Mouse (Mus musculus) heart, embryonic 16.5 days (tissue): Measurements from ENCODE around the gene Zfp831. TPM values are rescaled to one million over a fixed set of nuclear protein-coding genes. Genes with fewer than 3 reads are reported as not detected.

Experiments
- ATAC-seq: fragments of 200-750 bp; cut with Nextera tagmentation; replicated peaks from 2 replicates; pipeline ENCODE4 v1.8.0; 2017; ENCODE audit warnings: moderate number of reproducible peaks; ENCODE audit not compliant: insufficient read depth, low FRiP score; ENCODE audit errors: extremely low read depth
- H3K27ac ChIP-seq: fragments of 300-500 bp; sonication (generic); 2 replicates; pipeline ENCODE4 v1.5.1; 2014; ENCODE audit warnings: mild to moderate bottlenecking, low read length, control low read depth, moderate library complexity
- H3K27me3 ChIP-seq: fragments of 300-500 bp; sonication (generic); 2 replicates; pipeline ENCODE4 v1.6.1; 2014; ENCODE audit warnings: low read length, mixed read lengths; ENCODE audit not compliant: control insufficient read depth, insufficient read depth
- H3K36me3 ChIP-seq: fragments of 300-500 bp; sonication (generic); 2 replicates; pipeline ENCODE4 v1.6.1; 2014; ENCODE audit not compliant: control insufficient read depth, insufficient read depth
- H3K4me1 ChIP-seq: fragments of 300-500 bp; sonication (generic); 2 replicates; pipeline ENCODE4 v1.6.1; 2014; ENCODE audit warnings: low read length, mixed read lengths; ENCODE audit not compliant: control insufficient read depth, insufficient read depth
- H3K4me2 ChIP-seq: fragments of 300-500 bp; sonication (generic); 2 replicates; pipeline ENCODE4 v1.6.1; 2014; ENCODE audit warnings: low read depth, mild to moderate bottlenecking, control low read depth, low read length
- H3K4me3 ChIP-seq: fragments of 300-500 bp; sonication (generic); 2 replicates; pipeline ENCODE4 v1.5.1; 2014; ENCODE audit warnings: mild to moderate bottlenecking, control low read depth, low read length
- H3K9ac ChIP-seq: fragments of 300-500 bp; sonication (generic); 2 replicates; pipeline ENCODE4 v1.6.1; 2014; ENCODE audit warnings: low read length, control low read depth
- H3K9me3 ChIP-seq: fragments of 300-500 bp; sonication (generic); replicated peaks from 2 replicates; pipeline ENCODE4 v1.6.1; 2016; ENCODE audit warnings: low read length; ENCODE audit not compliant: control insufficient read depth
- WGBS: fragments of 180-500 bp; shearing (Covaris S2); extraction: QIAGEN DNeasy Blood & Tissue Kit; methylation state at CpG from one replicate; pipeline ENCODE4 v1.1.7; 2014; 5-methylcytosine and 5-hydroxymethylcytosine counted together
- polyA plus RNA-seq: library from polyadenylated mRNA; unstranded; fragments of >200 nt; fragmentation: Nextera tagmentation; extraction: Ambion mirVana; gene quantifications from 2 replicates; pipeline ENCODE4 v1.2.1, GENCODE M21; 2015

Gene Zfp831
- polyA plus RNA-seq, 1 experiment from 2014 or later = 0.04 TPM

- Histone ChIP-seq H3K27ac (0 out of 2 replicates have a peak overlapping the region, but pooled peaks have one; percentile 24), H3K4me3 (no peak overlapping the region), H3K36me3 (no peaks in the 10 kb centered on the region), H3K4me2 (no peak overlapping the region), H3K9me3 (no peaks in the 10 kb centered on the region), H3K27me3 (no peaks in the 10 kb centered on the region), H3K4me1 (peaks cover 4% of the 10 kb centered on the region), H3K9ac (no peak overlapping the region)
- 81% methylated on average over 1 of the region's 1 CpGs for WGBS
- no peak for ATAC-seq
Observed at GRCm38 (mm10) chr2:174605020-174605419, 38.3 kb upstream of the Zfp831 start.

DNA sequence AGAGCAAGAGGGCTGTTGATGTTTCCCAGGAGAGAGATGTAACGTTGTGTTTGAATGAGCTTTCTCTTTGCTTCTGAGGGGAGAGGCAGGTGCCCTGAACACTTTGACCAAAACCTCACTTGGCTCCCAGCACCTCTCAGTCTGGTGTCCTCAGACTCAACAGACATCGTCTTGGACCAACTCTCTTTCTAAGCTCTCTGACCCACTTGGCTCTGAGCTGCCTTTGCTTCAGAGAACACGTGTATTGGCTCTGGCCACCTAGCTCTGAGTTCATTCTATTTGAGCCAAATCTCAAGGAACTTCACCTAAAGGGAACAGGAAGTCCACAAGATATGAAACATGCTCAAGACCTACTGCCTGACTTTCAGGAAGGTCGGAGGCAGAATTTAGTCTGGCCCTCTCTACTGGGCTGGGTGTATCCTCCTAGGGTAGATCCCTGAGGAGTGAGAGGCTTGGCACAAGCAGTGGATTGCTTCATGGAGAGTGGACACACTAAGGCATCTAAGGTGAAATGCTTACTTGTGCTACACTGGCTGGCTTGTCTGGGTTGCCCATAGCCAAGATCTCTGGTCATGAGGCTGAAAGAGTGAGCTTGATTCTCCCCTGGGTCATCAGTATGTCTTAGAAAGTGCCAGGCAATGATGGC, 37.8 kb upstream of the Zfp831 start:
- no peaks in the 10 kb centered on the region for H3K9me3 ChIP-seq
- H3K27ac ChIP-seq = peak overlapping the region; percentile 63
- no peak overlapping the region for H3K9ac ChIP-seq
- no peaks in the 10 kb centered on the region for H3K36me3 ChIP-seq
- H3K27me3 ChIP-seq = no peaks in the 10 kb centered on the region
- no peak overlapping the region for H3K4me2 ChIP-seq
- H3K4me1 ChIP-seq = peaks cover 3% of the 10 kb centered on the region; the same call in 1 of the 2 replicates
- 70% methylated on average over 4 of the region's 4 CpGs for WGBS
- no peak overlapping the region for H3K4me3 ChIP-seq
- ATAC-seq = no peak

GRCm38 (mm10) chr2:174606376-174606775, 37.0 kb upstream of the Zfp831 start:
- WGBS = 65% methylated on average over 5 of the region's 5 CpGs
- no peak for ATAC-seq
- Histone ChIP-seq H3K27ac (peak overlapping the region; percentile 63), H3K9ac (no peak overlapping the region), H3K27me3 (no peaks in the 10 kb centered on the region), H3K4me3 (no peak overlapping the region), H3K9me3 (no peaks in the 10 kb centered on the region), H3K4me2 (no peak overlapping the region), H3K36me3 (no peaks in the 10 kb centered on the region), H3K4me1 (peaks cover 3% of the 10 kb centered on the region; the same call in 1 of the 2 replicates)

DNA sequence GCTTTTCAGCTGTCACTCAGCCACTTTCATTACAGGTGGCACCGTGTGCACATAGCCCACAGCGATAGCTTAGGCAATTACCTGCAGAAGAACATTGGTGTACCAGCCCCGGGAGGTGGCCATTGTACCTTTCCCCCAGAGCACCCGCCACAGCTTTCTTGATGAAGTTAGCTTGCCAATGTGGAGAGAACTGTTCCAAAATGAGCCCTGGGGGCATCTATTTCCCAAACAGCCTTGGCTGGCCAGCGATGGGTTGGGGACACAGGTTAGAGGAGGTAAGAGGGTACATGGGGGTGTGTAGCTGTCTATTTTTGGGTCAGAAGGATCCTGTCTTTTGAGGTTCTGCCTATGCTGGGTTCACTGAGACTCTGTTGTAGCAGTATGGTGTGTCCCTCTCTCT, 33.4 kb upstream of the Zfp831 start:
- ATAC-seq = no peak
- H3K27me3 ChIP-seq = no peaks in the 10 kb centered on the region
- H3K4me2 ChIP-seq = no peak overlapping the region
- H3K4me3 ChIP-seq = no peak overlapping the region
- H3K9me3 ChIP-seq = no peaks in the 10 kb centered on the region
- H3K36me3 ChIP-seq = no peaks in the 10 kb centered on the region
- no peaks in the 10 kb centered on the region for H3K4me1 ChIP-seq
- no peak overlapping the region for H3K27ac ChIP-seq
- WGBS = 81% methylated on average over 5 of the region's 5 CpGs
- H3K9ac ChIP-seq = no peak overlapping the region

GRCm38 (mm10) chr2:174612386-174613063, 30.8 kb upstream of the Zfp831 start:
- no peaks in the 10 kb centered on the region for H3K36me3 ChIP-seq
- no peak overlapping the region for H3K4me2 ChIP-seq
- H3K27ac ChIP-seq = no peak overlapping the region
- H3K9ac ChIP-seq = no peak overlapping the region
- no peaks in the 10 kb centered on the region for H3K4me1 ChIP-seq
- H3K9me3 ChIP-seq = no peaks in the 10 kb centered on the region
- ATAC-seq = no peak
- no peak overlapping the region for H3K4me3 ChIP-seq
- WGBS = 37% methylated on average over 2 of the region's 2 CpGs
- H3K27me3 ChIP-seq = no peaks in the 10 kb centered on the region

DNA sequence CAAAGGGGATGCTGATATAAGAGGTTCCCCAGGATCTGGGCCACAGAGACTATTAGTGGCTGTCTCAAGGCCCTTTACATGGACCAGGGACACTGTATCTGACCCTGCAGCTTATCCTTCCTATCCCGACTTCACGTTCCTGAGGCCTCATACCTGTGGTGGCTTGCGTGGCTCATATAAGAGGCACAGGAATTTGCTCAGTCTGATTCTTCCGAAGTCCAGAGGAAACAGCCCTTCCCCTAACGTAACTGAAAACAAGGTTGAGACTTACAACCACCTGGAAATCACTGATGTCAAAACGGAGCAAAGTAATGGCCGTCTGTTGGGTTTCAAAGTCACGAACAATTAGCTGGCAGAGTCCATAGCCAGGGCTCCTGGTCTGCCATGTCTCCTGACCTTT, 30.1 kb upstream of the Zfp831 start:
- no peak overlapping the region for H3K9ac ChIP-seq

GRCm38 (mm10) chr2:174613921-174614441, 29.4 kb upstream of the Zfp831 start:
- Histone ChIP-seq H3K9me3 (no peaks in the 10 kb centered on the region), H3K27ac (no peak overlapping the region), H3K27me3 (no peaks in the 10 kb centered on the region), H3K4me2 (no peak overlapping the region), H3K4me3 (no peak overlapping the region), H3K4me1 (no peaks in the 10 kb centered on the region), H3K9ac (no peak overlapping the region), H3K36me3 (no peaks in the 10 kb centered on the region)
- 0 out of 2 replicates have a peak, but pooled peaks have one; percentile 23 for ATAC-seq
- 55% methylated on average over 11 of the region's 11 CpGs for WGBS

More for the DNA sequence above, 30.1 kb upstream of the Zfp831 start:
- no peak for ATAC-seq
- 78% methylated on average over 8 of the region's 8 CpGs for WGBS
- Histone ChIP-seq H3K27me3 (no peaks in the 10 kb centered on the region), H3K36me3 (no peaks in the 10 kb centered on the region), H3K4me1 (no peaks in the 10 kb centered on the region), H3K27ac (no peak overlapping the region), H3K9me3 (no peaks in the 10 kb centered on the region), H3K4me3 (no peak overlapping the region), H3K4me2 (no peak overlapping the region)

GRCm38 (mm10) chr2:174621881-174622280, 21.5 kb upstream of the Zfp831 start:
- H3K4me3 ChIP-seq = no peak overlapping the region
- no peak overlapping the region for H3K27ac ChIP-seq
- no peaks in the 10 kb centered on the region for H3K27me3 ChIP-seq
- no peak overlapping the region for H3K9ac ChIP-seq
- no peak for ATAC-seq
- H3K4me1 ChIP-seq = no peaks in the 10 kb centered on the region
- WGBS = 84% methylated on average over 7 of the region's 7 CpGs
- H3K4me2 ChIP-seq = no peak overlapping the region
- no peaks in the 10 kb centered on the region for H3K9me3 ChIP-seq
- H3K36me3 ChIP-seq = no peaks in the 10 kb centered on the region

GRCm38 (mm10) chr2:174624430-174624829, 18.9 kb upstream of the Zfp831 start:
- no peak overlapping the region for H3K27ac ChIP-seq
- H3K9me3 ChIP-seq = no peaks in the 10 kb centered on the region
- H3K4me2 ChIP-seq = no peak overlapping the region
- WGBS = 68% methylated on average over 7 of the region's 7 CpGs
- no peak overlapping the region for H3K4me3 ChIP-seq
- no peak overlapping the region for H3K9ac ChIP-seq
- no peak for ATAC-seq
- no peaks in the 10 kb centered on the region for H3K4me1 ChIP-seq
- no peaks in the 10 kb centered on the region for H3K27me3 ChIP-seq
- no peaks in the 10 kb centered on the region for H3K36me3 ChIP-seq
